Mouse (Mus musculus) adrenal gland, postnatal 4 days (tissue): ENCODE measurements around the gene Trpc7. TPM values are rescaled to one million over a fixed set of nuclear protein-coding genes. Genes with fewer than 3 reads are reported as not detected.

Experiments
- DNase-seq, 2 experiments: peaks; one replicate each; pipeline ENCODE4 v3.0.0; 2021 to 2022; ENCODE audit warnings: low spot score in 2 of 2, mixed read lengths in 2 of 2
- total RNA-seq, 2 experiments: library from RNA; stranded (reverse); gene quantifications; 2 replicates each; pipeline ENCODE4 v1.2.3; 2021

The Trpc7 gene
- total RNA-seq, 2 experiments from 2014 or later: 0.36 to 0.51 TPM

GRCm38 (mm10) chr13:56792844-56793243, 102.9 kb downstream of the Trpc7 start:
- no peak for DNase-seq

GRCm38 (mm10) chr13:56790683-56791082, 105.1 kb downstream of the Trpc7 start:
- no peak for DNase-seq

GRCm38 (mm10) chr13:56782621-56783020, 113.2 kb downstream of the Trpc7 start:
- DNase-seq: no peak

GRCm38 (mm10) chr13:56781697-56782096, 114.1 kb downstream of the Trpc7 start:
- DNase-seq: no peak

GRCm38 (mm10) chr13:56780746-56781469, 114.9 kb downstream of the Trpc7 start:
- DNase-seq: no peak

- DNase-seq: no peak
These were observed 121.5 kb downstream of the Trpc7 start for GRCm38 (mm10) chr13:56774304-56774703.

GRCm38 (mm10) chr13:56773262-56773870, 122.4 kb downstream of the Trpc7 start:
- no peak for DNase-seq

GRCm38 (mm10) chr13:56772592-56772991, 123.2 kb downstream of the Trpc7 start:
- no peak for DNase-seq

GRCm38 (mm10) chr13:56770786-56771185, 125.0 kb downstream of the Trpc7 start:
- DNase-seq: no peak

GRCm38 (mm10) chr13:56770136-56770578, 125.6 kb downstream of the Trpc7 start:
- DNase-seq: no peak

GRCm38 (mm10) chr13:56769431-56769830, 126.4 kb downstream of the Trpc7 start:
- no peak for DNase-seq

- no peak for DNase-seq
These were observed 129.6 kb downstream of the Trpc7 start for GRCm38 (mm10) chr13:56766211-56766610.

- DNase-seq: no peak
These were observed 130.3 kb downstream of the Trpc7 start for GRCm38 (mm10) chr13:56765284-56766032.

GRCm38 (mm10) chr13:56762446-56763229, 133.2 kb downstream of the Trpc7 start:
- DNase-seq: no peak

- peak; percentile 60 to 71 for DNase-seq
These were observed 137.3 kb downstream of the Trpc7 start for GRCm38 (mm10) chr13:56758492-56758891.

GRCm38 (mm10) chr13:56757201-56757600, 138.6 kb downstream of the Trpc7 start:
- no peak for DNase-seq

GRCm38 (mm10) chr13:56755871-56756270, 139.9 kb downstream of the Trpc7 start:
- peak; percentile 21 to 36 for DNase-seq

- no peak for DNase-seq
These were observed 142.4 kb downstream of the Trpc7 start, which contains the start of gene Gm45623 for GRCm38 (mm10) chr13:56753192-56753951. TSS of gene Gm45623 (minus strand) at chr13:56753827.

- no peak for DNase-seq
These were observed 143.2 kb downstream of the Trpc7 start for GRCm38 (mm10) chr13:56752474-56753191.

- no peak for DNase-seq
These were observed 144.0 kb downstream of the Trpc7 start for GRCm38 (mm10) chr13:56751774-56752173.
